Mouse (Mus musculus) hindbrain, embryonic 15.5 days (tissue): Measurements from ENCODE around the gene Prkcd. TPM values are rescaled to one million over a fixed set of nuclear protein-coding genes. Genes with fewer than 3 reads are reported as not detected.

ENCODE experiments used
- ATAC-seq: fragments of 200-750 bp; cut with Nextera tagmentation; 2 replicates; pipeline ENCODE4 v1.8.0; 2017; ENCODE audit warnings: low read depth, moderate number of reproducible peaks, moderate TSS enrichment; ENCODE audit not compliant: low FRiP score
- H3K27ac ChIP-seq: fragments of 300-500 bp; sonication (generic); replicated peaks from 2 replicates; pipeline ENCODE4 v1.5.1; 2015; ENCODE audit warnings: mild to moderate bottlenecking, inconsistent platforms
- H3K27me3 ChIP-seq: fragments of 300-500 bp; sonication (generic); 2 replicates; pipeline ENCODE4 v1.6.1; 2015; ENCODE audit warnings: control low read depth, inconsistent platforms
- H3K36me3 ChIP-seq: fragments of 300-500 bp; sonication (generic); 2 replicates; pipeline ENCODE4 v1.6.1; 2015; ENCODE audit warnings: control low read depth, inconsistent platforms
- H3K4me1 ChIP-seq: fragments of 300-500 bp; sonication (generic); replicated peaks from 2 replicates; pipeline ENCODE4 v1.6.1; 2015; ENCODE audit warnings: control low read depth, inconsistent platforms
- H3K4me2 ChIP-seq: fragments of 300-500 bp; sonication (generic); 2 replicates; pipeline ENCODE4 v1.6.1; 2015; ENCODE audit warnings: moderate library complexity, mild to moderate bottlenecking, inconsistent platforms
- H3K4me3 ChIP-seq: fragments of 300-500 bp; sonication (generic); 2 replicates; pipeline ENCODE4 v1.5.1; 2015; ENCODE audit warnings: mild to moderate bottlenecking, inconsistent platforms
- H3K9ac ChIP-seq: fragments of 300-500 bp; sonication (generic); 2 replicates; pipeline ENCODE4 v1.6.1; 2015; ENCODE audit warnings: inconsistent platforms
- H3K9me3 ChIP-seq: fragments of 300-500 bp; sonication (generic); 2 replicates; pipeline ENCODE4 v1.6.1; 2016; ENCODE audit warnings: control low read depth, inconsistent platforms
- WGBS: fragments of 180-500 bp; shearing (Covaris S2); methylation state at CpG from one replicate; pipeline ENCODE4 v1.1.7; 2015; 5-methylcytosine and 5-hydroxymethylcytosine counted together
- polyA plus RNA-seq: library from polyadenylated mRNA; unstranded; fragments of >200 nt; fragmentation: Nextera tagmentation; extraction: Ambion mirVana; gene quantifications from 2 replicates; pipeline ENCODE4 v1.2.1, GENCODE M21; 2015

Gene Prkcd
- polyA plus RNA-seq, 1 experiment from 2014 or later = 27.1 TPM

GRCm38 (mm10) chr14:30631834-30632233 is 5.8 kb upstream of the Prkcd start:
- no peaks in the 10 kb centered on the region for H3K9me3 ChIP-seq
- ATAC-seq = no peak
- no peak overlapping the region for H3K27ac ChIP-seq
- WGBS = 42% methylated on average over 2 of the region's 2 CpGs
- no peaks in the 10 kb centered on the region for H3K36me3 ChIP-seq
- peaks cover 1% of the 10 kb centered on the region; the same call in 1 of the 2 replicates for H3K4me1 ChIP-seq
- H3K4me3 ChIP-seq = no peak overlapping the region
- no peak overlapping the region for H3K4me2 ChIP-seq
- no peak overlapping the region for H3K9ac ChIP-seq
- peaks cover 3% of the 10 kb centered on the region; the same call in 1 of the 2 replicates for H3K27me3 ChIP-seq

- ATAC-seq = no peak
- H3K36me3 ChIP-seq = no peaks in the 10 kb centered on the region
- H3K4me2 ChIP-seq = no peak overlapping the region
- no peak overlapping the region for H3K4me3 ChIP-seq
- no peak overlapping the region for H3K27ac ChIP-seq
- peaks cover 3% of the 10 kb centered on the region; the same call in 1 of the 2 replicates for H3K27me3 ChIP-seq
- no peak overlapping the region for H3K9ac ChIP-seq
- WGBS = 72% methylated on average over 5 of the region's 5 CpGs
- no peaks in the 10 kb centered on the region for H3K9me3 ChIP-seq
- peaks cover 10% of the 10 kb centered on the region for H3K4me1 ChIP-seq
Observed at GRCm38 (mm10) chr14:30630811-30631576, 5.0 kb upstream of the Prkcd start.

- ATAC-seq = no peak
- WGBS = 59% methylated on average over 4 of the region's 4 CpGs
- Histone ChIP-seq H3K36me3 (no peaks in the 10 kb centered on the region), H3K27me3 (peaks cover 4% of the 10 kb centered on the region; the same call in 1 of the 2 replicates), H3K4me1 (peaks cover 20% of the 10 kb centered on the region), H3K4me2 (no peak overlapping the region), H3K27ac (no peak overlapping the region), H3K9ac (no peak overlapping the region), H3K4me3 (no peak overlapping the region), H3K9me3 (no peaks in the 10 kb centered on the region)
Observed at GRCm38 (mm10) chr14:30629839-30630238, 3.8 kb upstream of the Prkcd start.

GRCm38 (mm10) chr14:30628235-30628634 is 2.2 kb upstream of the Prkcd start:
- ATAC-seq = no peak
- 89% methylated on average over 5 of the region's 5 CpGs for WGBS
- no peak overlapping the region for H3K27ac ChIP-seq
- H3K4me3 ChIP-seq = no peak overlapping the region
- no peak overlapping the region for H3K9ac ChIP-seq
- H3K9me3 ChIP-seq = no peaks in the 10 kb centered on the region
- H3K27me3 ChIP-seq = peaks cover 9% of the 10 kb centered on the region; the same call in 1 of the 2 replicates
- peaks cover 20% of the 10 kb centered on the region for H3K4me1 ChIP-seq
- H3K36me3 ChIP-seq = no peaks in the 10 kb centered on the region
- H3K4me2 ChIP-seq = no peak overlapping the region

- H3K27ac ChIP-seq = no peak overlapping the region
- ATAC-seq = no peak
- peak overlapping the region; percentile 51; the same call in 1 of the 2 replicates for H3K4me3 ChIP-seq
- H3K27me3 ChIP-seq = peaks cover 9% of the 10 kb centered on the region; the same call in 1 of the 2 replicates
- no peak overlapping the region for H3K9ac ChIP-seq
- no peaks in the 10 kb centered on the region for H3K9me3 ChIP-seq
- H3K4me2 ChIP-seq = peak overlapping the region; percentile 72
- no peaks in the 10 kb centered on the region for H3K36me3 ChIP-seq
- 49% methylated on average over 12 of the region's 12 CpGs for WGBS
- H3K4me1 ChIP-seq = peaks cover 20% of the 10 kb centered on the region
Observed at GRCm38 (mm10) chr14:30626756-30627742, 1.0 kb upstream of the Prkcd start.

GRCm38 (mm10) chr14:30625131-30625807 is 741 bp downstream of the Prkcd start:
- under 1% methylated on average over 39 of the region's 39 CpGs for WGBS

GRCm38 (mm10) chr14:30624277-30624721 is 1.7 kb downstream of the Prkcd start:
- Histone ChIP-seq H3K9ac (no peak overlapping the region), H3K36me3 (no peaks in the 10 kb centered on the region), H3K27ac (no peak overlapping the region), H3K27me3 (peaks cover 9% of the 10 kb centered on the region; the same call in 1 of the 2 replicates), H3K4me3 (peak overlapping the region; percentile 51), H3K4me2 (peak overlapping the region; percentile 72), H3K9me3 (no peaks in the 10 kb centered on the region), H3K4me1 (peaks cover 20% of the 10 kb centered on the region)
- no peak for ATAC-seq
- WGBS = 58% methylated on average over 8 of the region's 8 CpGs

More at GRCm38 (mm10) chr14:30625131-30625807, 741 bp downstream of the Prkcd start:
- peaks cover 20% of the 10 kb centered on the region for H3K4me1 ChIP-seq
- no peaks in the 10 kb centered on the region for H3K9me3 ChIP-seq
- H3K27ac ChIP-seq = no peak overlapping the region
- H3K27me3 ChIP-seq = peaks cover 9% of the 10 kb centered on the region; the same call in 1 of the 2 replicates
- H3K9ac ChIP-seq = peak overlapping the region; percentile 39
- H3K4me2 ChIP-seq = peak overlapping the region; percentile 72
- no peaks in the 10 kb centered on the region for H3K36me3 ChIP-seq
- peak; percentile 27; the same call in 1 of the 2 replicates for ATAC-seq
- peak overlapping the region; percentile 51 for H3K4me3 ChIP-seq

GRCm38 (mm10) chr14:30622556-30622955 is 3.5 kb downstream of the Prkcd start:
- WGBS = 93% methylated on average over 8 of the region's 8 CpGs
- H3K4me2 ChIP-seq = no peak overlapping the region
- ATAC-seq = no peak
- H3K27me3 ChIP-seq = peaks cover 8% of the 10 kb centered on the region; the same call in 1 of the 2 replicates
- peaks cover 20% of the 10 kb centered on the region for H3K4me1 ChIP-seq
- no peak overlapping the region for H3K9ac ChIP-seq
- no peak overlapping the region for H3K27ac ChIP-seq
- H3K36me3 ChIP-seq = no peaks in the 10 kb centered on the region
- no peak overlapping the region for H3K4me3 ChIP-seq
- H3K9me3 ChIP-seq = no peaks in the 10 kb centered on the region

- H3K9ac ChIP-seq = no peak overlapping the region
- no peak overlapping the region for H3K4me2 ChIP-seq
- ATAC-seq = no peak
- peaks cover 6% of the 10 kb centered on the region; the same call in 1 of the 2 replicates for H3K27me3 ChIP-seq
- H3K9me3 ChIP-seq = no peaks in the 10 kb centered on the region
- H3K36me3 ChIP-seq = no peaks in the 10 kb centered on the region
- WGBS = 76% methylated on average over 7 of the region's 7 CpGs
- no peak overlapping the region for H3K27ac ChIP-seq
- H3K4me1 ChIP-seq = peaks cover 20% of the 10 kb centered on the region
- H3K4me3 ChIP-seq = no peak overlapping the region
Observed at GRCm38 (mm10) chr14:30622130-30622529, 3.9 kb downstream of the Prkcd start.

- Histone ChIP-seq H3K4me1 (peaks cover 3% of the 10 kb centered on the region; the same call in 1 of the 2 replicates), H3K4me2 (no peak overlapping the region), H3K4me3 (no peak overlapping the region), H3K9ac (no peak overlapping the region), H3K27me3 (peaks cover 6% of the 10 kb centered on the region; the same call in 1 of the 2 replicates), H3K27ac (no peak overlapping the region), H3K9me3 (no peaks in the 10 kb centered on the region), H3K36me3 (no peaks in the 10 kb centered on the region)
- ATAC-seq = no peak
- WGBS = 81% methylated on average over 7 of the region's 7 CpGs
Observed at GRCm38 (mm10) chr14:30619982-30620578, 5.9 kb downstream of the Prkcd start.

- ATAC-seq = no peak
- Histone ChIP-seq H3K36me3 (no peaks in the 10 kb centered on the region), H3K4me3 (no peak overlapping the region), H3K4me2 (no peak overlapping the region), H3K27me3 (no peaks in the 10 kb centered on the region), H3K9ac (no peak overlapping the region), H3K27ac (no peak overlapping the region), H3K9me3 (no peaks in the 10 kb centered on the region), H3K4me1 (no peaks in the 10 kb centered on the region)
- 88% methylated on average over 2 of the region's 2 CpGs for WGBS
Observed at GRCm38 (mm10) chr14:30618746-30619275, 7.2 kb downstream of the Prkcd start.
